ENCODE assay signal across 18 mouse cellular contexts in the genomic region with DNA sequence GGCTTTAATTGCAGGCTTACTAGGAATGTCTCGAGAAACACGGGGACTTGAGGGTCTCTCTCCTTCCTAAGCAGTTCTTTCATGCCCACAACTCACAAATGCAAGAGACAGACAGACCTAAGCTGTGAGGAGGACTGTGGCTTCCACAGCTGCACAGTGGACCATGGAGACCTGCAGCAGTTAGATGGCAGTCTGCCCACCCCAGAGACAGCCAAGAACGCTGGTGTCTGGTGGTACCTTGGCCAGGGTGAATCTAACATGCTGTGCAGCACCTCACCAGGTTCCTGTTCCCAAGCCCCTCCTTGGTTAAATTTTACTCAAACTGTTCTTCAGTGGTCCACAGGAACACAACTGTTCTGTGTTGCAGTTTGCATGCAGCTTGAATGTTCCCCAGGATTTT.
A peak's percentile ranks its signal among the peaks of the same experiment; 100 is the strongest.
DNase-seq lines count a peak whose midpoint lies in the region; ATAC-seq lines count a peak whose summit lies in the region.
"Had no signal": no experiment of that assay in that cellular context is flagged by ENCODE, and none has a peak within 500 bp of the region (broad histone marks: within the 10 kb centered on the region; RNA-seq: fewer than 3 reads in every experiment).

No protein-coding gene starts in this region.

- no peak overlapping the region for H3K4me3 ChIP-seq in forebrain, embryonic 16.5 days (replicated peaks; ENCODE audit: low read length)
- no peak overlapping the region for H3K4me3 ChIP-seq in forebrain, embryonic 10.5 days
- H3K4me3 ChIP-seq in kidney, embryonic 14.5 days (ENCODE audit: low read length), result no peak overlapping the region
- H3K4me3 ChIP-seq: embryonic facial prominence, embryonic 13.5 days; heart, embryonic 10.5 days had no signal

- H3K4me1 ChIP-seq in forebrain, embryonic 16.5 days (replicated peaks; ENCODE audit: control insufficient read depth, insufficient read depth, low read length), result peaks cover 6% of the 10 kb centered on the region; the same call in 1 of the 2 replicates
- peaks cover 3% of the 10 kb centered on the region; the same call in 1 of the 2 replicates for H3K4me1 ChIP-seq in forebrain, embryonic 10.5 days
- H3K4me1 ChIP-seq in kidney, embryonic 14.5 days (ENCODE audit: control insufficient read depth, insufficient read depth, low read length), result no peaks in the 10 kb centered on the region
- H3K4me1 ChIP-seq: embryonic facial prominence, embryonic 13.5 days had no signal

- no peak for DNase-seq in forebrain, embryonic 10.5 days (ENCODE audit: extremely low spot score, low spot score)
- peak; percentile 58 for DNase-seq in kidney, adult 18-20 months
- peak; percentile 48 for DNase-seq in kidney, postnatal 10 days
- DNase-seq in kidney, postnatal 25 days, result peak; percentile 79 to 83
- DNase-seq in cerebellum, adult 8-10 months, result no peak
- no peak for DNase-seq in heart, postnatal 14 days
- DNase-seq: adrenal gland, adult 8-10 months; adrenal gland, postnatal 36 days; cerebellum, adult 2 months; cerebellum, postnatal 36 days; gastrocnemius, postnatal 10 days; heart, adult 18-20 months; heart, postnatal 10 days had no signal

- intact Hi-C loops in heart, postnatal 14 days (cut with DNase I), result no loop called here

- no peaks in the 10 kb centered on the region for H3K27me3 ChIP-seq in forebrain, embryonic 16.5 days (replicated peaks; ENCODE audit: control insufficient read depth, insufficient read depth, low read length)
- no peaks in the 10 kb centered on the region for H3K27me3 ChIP-seq in forebrain, embryonic 10.5 days (ENCODE audit: poor library complexity, severe bottlenecking)
- no peaks in the 10 kb centered on the region for H3K27me3 ChIP-seq in kidney, embryonic 14.5 days (ENCODE audit: control insufficient read depth, insufficient read depth, low read length)

- no peaks in the 10 kb centered on the region for H3K9me3 ChIP-seq in forebrain, embryonic 16.5 days (ENCODE audit: control insufficient read depth, low read length)
- H3K9me3 ChIP-seq in forebrain, embryonic 10.5 days, result no peaks in the 10 kb centered on the region
- no peaks in the 10 kb centered on the region for H3K9me3 ChIP-seq in kidney, embryonic 14.5 days (ENCODE audit: control insufficient read depth, low read length)
- H3K9me3 ChIP-seq: embryonic facial prominence, embryonic 13.5 days; heart, embryonic 10.5 days had no signal

- H3K36me3 ChIP-seq in forebrain, embryonic 16.5 days (ENCODE audit: control insufficient read depth, insufficient read depth), result no peaks in the 10 kb centered on the region
- H3K36me3 ChIP-seq in forebrain, embryonic 10.5 days (replicated peaks), result peaks cover 8% of the 10 kb centered on the region; the same call in 1 of the 2 replicates
- no peaks in the 10 kb centered on the region for H3K36me3 ChIP-seq in kidney, embryonic 14.5 days (ENCODE audit: control insufficient read depth, insufficient read depth, low read length)
- H3K36me3 ChIP-seq: embryonic facial prominence, embryonic 13.5 days; heart, embryonic 10.5 days had no signal

- no peak overlapping the region for H3K9ac ChIP-seq in forebrain, embryonic 16.5 days (replicated peaks; ENCODE audit: low read depth, low read length)
- no peak overlapping the region for H3K9ac ChIP-seq in kidney, embryonic 14.5 days (ENCODE audit: low read depth, low read length)
- H3K9ac ChIP-seq: embryonic facial prominence, embryonic 13.5 days; hindbrain, embryonic 14.5 days had no signal

- 59% methylated on average over 3 of the region's 3 CpGs for WGBS in forebrain, embryonic 16.5 days
- WGBS in forebrain, embryonic 10.5 days, result 84% methylated on average over 3 of the region's 3 CpGs
- 74% methylated on average over 3 of the region's 3 CpGs for WGBS in kidney, embryonic 14.5 days

- ATAC-seq in forebrain, embryonic 16.5 days, result peak; percentile 65
- ATAC-seq in kidney, embryonic 14.5 days (ENCODE audit: low FRiP score, low TSS enrichment), result no peak

- H3K4me2 ChIP-seq in forebrain, embryonic 16.5 days (ENCODE audit: low read length), result peak overlapping the region; percentile 21; the same call in 1 of the 2 replicates
- no peak overlapping the region for H3K4me2 ChIP-seq in kidney, embryonic 14.5 days (replicated peaks; ENCODE audit: low read depth, low read length)
- H3K4me2 ChIP-seq: embryonic facial prominence, embryonic 13.5 days; hindbrain, embryonic 14.5 days had no signal

- peak overlapping the region; percentile 66; the same call in 1 of the 2 replicates for H3K27ac ChIP-seq in forebrain, embryonic 16.5 days (ENCODE audit: low read length)
- no peak overlapping the region for H3K27ac ChIP-seq in forebrain, embryonic 10.5 days
- no peak overlapping the region for H3K27ac ChIP-seq in kidney, embryonic 14.5 days (ENCODE audit: low read depth, low read length)
- H3K27ac ChIP-seq: embryonic facial prominence, embryonic 13.5 days; heart, embryonic 10.5 days; hindbrain, embryonic 14.5 days had no signal

Comparison
In these comparisons a context has a peak if more than half of its experiments do, and no peak if none do; other contexts are left out.
1. DNase-seq: peak in kidney, adult 18-20 months (single experiment), kidney, postnatal 10 days (single experiment) and kidney, postnatal 25 days (2 of 2); none in forebrain, embryonic 10.5 days (single experiment), cerebellum, adult 8-10 months (single experiment) and heart, postnatal 14 days (0 of 2).